Mouse (Mus musculus): Measurements from ENCODE around the gene D17Wsu92e.

- no peak for TF ChIP-seq POLR2A (IDR thresholded peaks at IDR 0.05; ENCODE audit: insufficient read length, low read depth)
- no peak for TF ChIP-seq MAX (IDR thresholded peaks at IDR 0.05; ENCODE audit: low read depth)
- no peak for TF ChIP-seq USF1 (IDR thresholded peaks at IDR 0.05; ENCODE audit: low read depth)
- TF ChIP-seq E2F4 (IDR thresholded peaks at IDR 0.05; ENCODE audit: insufficient read depth) = no peak
- TF ChIP-seq MYOG (IDR thresholded peaks at IDR 0.05; ENCODE audit: control insufficient read depth in 1 of 3, insufficient read depth in 1 of 3, insufficient read length in 2 of 3, low read depth in 2 of 3) = no peak
- no peak for TF ChIP-seq TCF12 (IDR thresholded peaks at IDR 0.05; ENCODE audit: insufficient read depth, poor library complexity, severe bottlenecking)
- TF ChIP-seq CEBPB (IDR thresholded peaks at IDR 0.05; ENCODE audit: insufficient read depth, poor library complexity, severe bottlenecking) = no peak
Observed at GRCm38 (mm10) chr17:27719663-27720062, 100.8 kb downstream of the D17Wsu92e start.
